Mouse (Mus musculus) heart, adult 2 months (tissue): Measurements from ENCODE around the gene Brip1. TPM values are rescaled to one million over a fixed set of nuclear protein-coding genes. Genes with fewer than 3 reads are reported as not detected.

Experiments
- DNase-seq, 2 experiments: peaks; one replicate each; pipeline ENCODE4 v3.0.0; 2021
- H3K27ac ChIP-seq: fragments of 200-600 bp; 2 replicates; pipeline ENCODE4 v1.8.1; 2022
- H3K27me3 ChIP-seq: fragments of 200-500 bp; 2 replicates; pipeline ENCODE4 v1.6.1; 2012; ENCODE audit warnings: mild to moderate bottlenecking, low read length, inconsistent platforms, mixed read lengths; ENCODE audit not compliant: control insufficient read depth, insufficient read depth
- H3K36me3 ChIP-seq: fragments of 200-500 bp; 2 replicates; pipeline ENCODE4 v1.6.1; 2012; ENCODE audit warnings: low read length, inconsistent platforms; ENCODE audit not compliant: control insufficient read depth, insufficient read depth
- H3K4me1 ChIP-seq: fragments of 200-500 bp; 2 replicates; pipeline ENCODE4 v1.6.1; 2011; ENCODE audit warnings: low read length; ENCODE audit not compliant: control insufficient read depth, insufficient read depth
- H3K4me3 ChIP-seq: fragments of 200-600 bp; 2 replicates; pipeline ENCODE4 v1.8.1; 2022
- H3K79me2 ChIP-seq: fragments of 200-500 bp; replicated peaks from 2 replicates; pipeline ENCODE4 v1.6.1; 2012; ENCODE audit warnings: mild to moderate bottlenecking, inconsistent platforms, low read length, moderate library complexity, mixed read lengths; ENCODE audit not compliant: control insufficient read depth, insufficient read depth
- H3K9ac ChIP-seq: fragments of 200-500 bp; 2 replicates; pipeline ENCODE4 v1.6.1; 2012; ENCODE audit warnings: low read depth, mild to moderate bottlenecking, control low read depth, inconsistent platforms, low read length, mixed read lengths
- CTCF ChIP-seq: fragments of 200-600 bp; IDR thresholded peaks from 2 replicates; pipeline ENCODE4 v1.8.1; 2022; ENCODE audit warnings: antibody characterized with exemption, mild to moderate bottlenecking, moderate library complexity
- EP300 ChIP-seq: fragments of 200-500 bp; IDR thresholded peaks from 2 replicates; pipeline ENCODE4 v1.6.1; 2011; ENCODE audit warnings: low read depth, low read length, control low read depth; ENCODE audit not compliant: insufficient read depth
- POLR2A ChIP-seq: fragments of 200-500 bp; IDR thresholded peaks from 2 replicates; pipeline ENCODE4 v1.6.1; 2011; ENCODE audit warnings: mild to moderate bottlenecking, low read depth, low read length, control low read depth; ENCODE audit not compliant: insufficient read depth
- WGBS: fragments of 180-500 bp; shearing (Covaris S2); methylation state at CpG from one replicate; pipeline ENCODE4 v1.1.7; 2018; 5-methylcytosine and 5-hydroxymethylcytosine counted together
- intact Hi-C: fragments of 180-260 bp; cut with DNase I; formaldehyde crosslinking; loops from one replicate; pipeline ENCODE4 v1.15.1; 2025
- polyA plus RNA-seq: library from polyadenylated mRNA; depleted of rRNA; stranded (reverse); fragments of >200 nt; gene quantifications from 2 replicates; pipeline ENCODE4 v1.2.3, GENCODE M21; 2012; rRNA removed
- total RNA-seq, 2 experiments: library from RNA; stranded (reverse); gene quantifications; 2 replicates each; pipeline ENCODE4 v1.2.3; 2021

Brip1 gene
- total and polyA plus RNA-seq, 3 experiments, result 0.14 to 0.64 (median 0.39) TPM

GRCm38 (mm10) chr11:86010458-86010857, 190.5 kb downstream of the Brip1 start:
- intact Hi-C loops, result no loop called here
- 68% methylated on average over 4 of the region's 4 CpGs for WGBS
- no peak overlapping the region for H3K27ac ChIP-seq
- H3K79me2 ChIP-seq, result no peaks in the 10 kb centered on the region
- H3K4me3 ChIP-seq, result no peak overlapping the region
- H3K9ac ChIP-seq, result no peak overlapping the region
- H3K27me3 ChIP-seq, result no peaks in the 10 kb centered on the region
- DNase-seq, result no peak
- H3K4me1 ChIP-seq, result no peaks in the 10 kb centered on the region
- H3K36me3 ChIP-seq, result no peaks in the 10 kb centered on the region
- TF ChIP-seq CTCF (no peak), EP300 (no peak), POLR2A (no peak)

GRCm38 (mm10) chr11:86008211-86008905, 192.6 kb downstream of the Brip1 start:
- no peaks in the 10 kb centered on the region for H3K36me3 ChIP-seq
- DNase-seq, result no peak
- no peaks in the 10 kb centered on the region for H3K4me1 ChIP-seq
- 80% methylated on average over 10 of the region's 10 CpGs for whole genome bisulfite sequencing
- no peaks in the 10 kb centered on the region for H3K79me2 ChIP-seq
- H3K9ac ChIP-seq, result no peak overlapping the region
- H3K27me3 ChIP-seq, result no peaks in the 10 kb centered on the region
- no peak overlapping the region for H3K27ac ChIP-seq
- no peak overlapping the region for H3K4me3 ChIP-seq
- TF ChIP-seq POLR2A, result no peak
- no peak for TF ChIP-seq EP300
- no peak for TF ChIP-seq CTCF
- intact Hi-C loops, result no loop called here

Other genes with a start within 250 kb of the Brip1 start
- gene Ints2, start 56.4 kb upstream of the Brip1 start, total RNA-seq, result 1 to 10 TPM; 5.2 to 7.5 TPM
- 3.2 and 5.7 TPM in 2 replicates for gene Ints2, start 56.4 kb upstream of the Brip1 start, polyA plus RNA-seq
- gene Med13, start 156.4 kb upstream of the Brip1 start, total RNA-seq, result 10 to 100 TPM; 32.2 to 36.6 TPM
- gene Med13, start 156.4 kb upstream of the Brip1 start, polyA plus RNA-seq, result 15.9 and 27.6 TPM in 2 replicates